Comparison of ENCODE assay signal across 8 mouse cellular contexts in genomic region chr5:74703741-74704459, GRCm38 (mm10). TPM values are rescaled to one million over a fixed set of nuclear protein-coding genes. Genes with fewer than 3 reads are reported as not detected.
DNase-seq lines count a peak whose midpoint lies in the region; TF ChIP-seq lines count a peak whose summit lies in the region.

No protein-coding gene starts in this region.

- DNase-seq in heart, adult 18-20 months, result peak; percentile 63 to 66
- no peak for DNase-seq in heart, postnatal 4 days
- DNase-seq in adrenal gland, adult 2 months, result peak; percentile 38
- DNase-seq in heart, adult 2 months, result peak; percentile 57 to 60
- DNase-seq in kidney, adult 2 months, result peak; percentile 13
- DNase-seq in midbrain, embryonic 10.5 days (ENCODE audit: low spot score), result peak; percentile 31
- no peak for DNase-seq in layer of hippocampus, adult 9-11 months
- DNase-seq in frontal cortex, postnatal 36 days (ENCODE audit: low spot score in 2 of 2), result no peak

- no peaks in the 10 kb centered on the region; the same call in 1 of the 2 replicates for H3K79me2 ChIP-seq in heart, adult 2 months (replicated peaks; ENCODE audit: control insufficient read depth, insufficient read depth, low read length)

- no peaks in the 10 kb centered on the region for H3K9me3 ChIP-seq in midbrain, embryonic 10.5 days (replicated peaks)

- TF ChIP-seq CTCF in heart, adult 2 months (IDR thresholded peaks at IDR 0.05), result no peak
- no peak for TF ChIP-seq CTCF in kidney, adult 2 months (conservative IDR thresholded peaks at IDR 0.05; ENCODE audit: insufficient read depth, insufficient read length, low read depth, low read length)

- peak overlapping the region; percentile 36 for H3K4me3 ChIP-seq in heart, adult 2 months
- H3K4me3 ChIP-seq in kidney, adult 2 months (ENCODE audit: insufficient read depth, low read depth, low read length), result peak overlapping the region; percentile 48
- H3K4me3 ChIP-seq in midbrain, embryonic 10.5 days, result peak overlapping the region; percentile 57

- peak overlapping the region; percentile 91 for H3K27ac ChIP-seq in heart, adult 2 months
- peak overlapping the region; percentile 65 for H3K27ac ChIP-seq in kidney, adult 2 months (ENCODE audit: insufficient read depth, low read depth, low read length)
- peak overlapping the region; percentile 68 for H3K27ac ChIP-seq in midbrain, embryonic 10.5 days (replicated peaks)

- H3K27me3 ChIP-seq in heart, adult 2 months (ENCODE audit: control insufficient read depth, insufficient read depth, low read length), result no peaks in the 10 kb centered on the region
- no peaks in the 10 kb centered on the region for H3K27me3 ChIP-seq in kidney, adult 2 months (replicated peaks; ENCODE audit: control insufficient read depth, insufficient read depth, low read length)
- H3K27me3 ChIP-seq in midbrain, embryonic 10.5 days (ENCODE audit: low read depth, poor library complexity, severe bottlenecking), result peaks cover 33% of the 10 kb centered on the region

- 14% methylated on average over 17 of the region's 17 CpGs for WGBS in heart, adult 2 months
- WGBS in kidney, adult 2 months, result 24% methylated on average over 17 of the region's 17 CpGs
- 14% methylated on average over 17 of the region's 17 CpGs for whole genome bisulfite sequencing in midbrain, embryonic 10.5 days

- peak overlapping the region; percentile 61 for H3K9ac ChIP-seq in heart, adult 2 months (ENCODE audit: low read depth, low read length)

- intact Hi-C loops in heart, adult 2 months (cut with DNase I), result loop anchor here (1.0 to 10.0 kb wide), 4 partner anchors 25 to 389 kb away; no protein-coding TSS in a partner anchor

- TF ChIP-seq EP300 in heart, adult 2 months (IDR thresholded peaks at IDR 0.05; ENCODE audit: insufficient read depth, low read depth, low read length), result peak; percentile 60; the same call in 1 of the 2 replicates

- TF ChIP-seq POLR2A in heart, adult 2 months (IDR thresholded peaks at IDR 0.05; ENCODE audit: insufficient read depth, low read depth, low read length), result no peak
- TF ChIP-seq POLR2A in kidney, adult 2 months (IDR thresholded peaks at IDR 0.05; ENCODE audit: low read depth, low read length), result no peak

- peaks cover 14% of the 10 kb centered on the region for H3K4me1 ChIP-seq in heart, adult 2 months (ENCODE audit: control insufficient read depth, insufficient read depth, low read length)
- no peaks in the 10 kb centered on the region for H3K4me1 ChIP-seq in kidney, adult 2 months (ENCODE audit: control insufficient read depth, insufficient read depth, low read length)
- H3K4me1 ChIP-seq in midbrain, embryonic 10.5 days, result peaks cover 20% of the 10 kb centered on the region

- peaks cover 3% of the 10 kb centered on the region for H3K36me3 ChIP-seq in heart, adult 2 months (ENCODE audit: control insufficient read depth, insufficient read depth, low read length)
- H3K36me3 ChIP-seq in kidney, adult 2 months (ENCODE audit: control insufficient read depth, insufficient read depth, low read length), result no peaks in the 10 kb centered on the region
- H3K36me3 ChIP-seq in midbrain, embryonic 10.5 days, result no peaks in the 10 kb centered on the region

RNA-seq across cellular contexts. Expression of gene Lnx1, which starts 1.2 kb away (rescaled TPM):
- 10 to 100 TPM; 13.6 to 15.3 TPM for total RNA-seq in heart, adult 18-20 months (2021)
- total RNA-seq in heart, postnatal 4 days (2021), result 1 to 10 TPM; 1.8 to 2.0 TPM
- total RNA-seq in adrenal gland, adult 2 months (2021), result 1 to 10 TPM; 2.9 to 7.2 TPM
- polyA plus RNA-seq in adrenal gland, adult 2 months (2012; rRNA removed), result 1.9 and 2.0 TPM in 2 replicates
- 10 to 100 TPM in 1 of 2 experiments, 1 to 10 TPM in 1; 9.8 to 12.2 TPM for total RNA-seq in heart, adult 2 months (2021)
- 6.8 and 13.8 TPM in 2 replicates for polyA plus RNA-seq in heart, adult 2 months (2012; rRNA removed)
- polyA plus RNA-seq in kidney, adult 2 months (2012; rRNA removed), result 6.1 and 7.4 TPM in 2 replicates
- 0.46 and 0.58 TPM in 2 replicates for polyA plus RNA-seq in midbrain, embryonic 10.5 days (2016; fragmentation: Nextera tagmentation; extraction: Ambion mirVana)

Comparison
In these comparisons a context has a peak if more than half of its experiments do, and no peak if none do; other contexts are left out.
1. DNase-seq: peak in heart, adult 18-20 months (2 of 2), adrenal gland, adult 2 months (single experiment), heart, adult 2 months (2 of 2), kidney, adult 2 months (single experiment) and midbrain, embryonic 10.5 days (single experiment); none in heart, postnatal 4 days (single experiment), layer of hippocampus, adult 9-11 months (single experiment) and frontal cortex, postnatal 36 days (0 of 2).
2. Peak in every context shown above with its lines, with median percentiles within 50 percentile points of each other: H3K27ac ChIP-seq and H3K4me3 ChIP-seq.